Mouse (Mus musculus) kidney, embryonic 14.5 days (tissue): ENCODE measurements around the gene Hist2h2ab. TPM values are rescaled to one million over a fixed set of nuclear protein-coding genes. Genes with fewer than 3 reads are reported as not detected.
A peak's percentile ranks its signal among the peaks of the same experiment; 100 is the strongest.
"Not testable (repeated sequence)": the region's sequence is repeated elsewhere in the genome, so short reads cannot be mapped to it uniquely, and the experiment has no call there.

Experiments
- ATAC-seq: fragments of 200-750 bp; cut with Nextera tagmentation; 2 replicates; pipeline ENCODE4 v1.8.0; 2017; ENCODE audit warnings: moderate number of reproducible peaks, mild to moderate bottlenecking, moderate TSS enrichment, moderate library complexity; ENCODE audit not compliant: low FRiP score, low TSS enrichment
- H3K27ac ChIP-seq: fragments of 300-500 bp; sonication (generic); 2 replicates; pipeline ENCODE4 v1.5.1; 2014; ENCODE audit warnings: low read depth, mild to moderate bottlenecking, low read length, moderate library complexity, mixed read lengths
- H3K27me3 ChIP-seq: fragments of 300-500 bp; sonication (generic); 2 replicates; pipeline ENCODE4 v1.6.1; 2014; ENCODE audit warnings: mild to moderate bottlenecking, low read length; ENCODE audit not compliant: control insufficient read depth, insufficient read depth
- H3K36me3 ChIP-seq: fragments of 300-500 bp; sonication (generic); 2 replicates; pipeline ENCODE4 v1.6.1; 2014; ENCODE audit warnings: low read length, mixed read lengths; ENCODE audit not compliant: control insufficient read depth, insufficient read depth
- H3K4me1 ChIP-seq: fragments of 300-500 bp; sonication (generic); 2 replicates; pipeline ENCODE4 v1.6.1; 2014; ENCODE audit warnings: low read length, mixed read lengths; ENCODE audit not compliant: control insufficient read depth, insufficient read depth
- H3K4me2 ChIP-seq: fragments of 300-500 bp; sonication (generic); replicated peaks from 2 replicates; pipeline ENCODE4 v1.6.1; 2014; ENCODE audit warnings: low read depth, mild to moderate bottlenecking, low read length
- H3K4me3 ChIP-seq: fragments of 300-500 bp; sonication (generic); 2 replicates; pipeline ENCODE4 v1.5.1; 2014; ENCODE audit warnings: mild to moderate bottlenecking, low read length
- H3K9ac ChIP-seq: fragments of 300-500 bp; sonication (generic); 2 replicates; pipeline ENCODE4 v1.6.1; 2014; ENCODE audit warnings: low read depth, mild to moderate bottlenecking, low read length, moderate library complexity
- H3K9me3 ChIP-seq: fragments of 300-500 bp; sonication (generic); 2 replicates; pipeline ENCODE4 v1.6.1; 2016; ENCODE audit warnings: low read length; ENCODE audit not compliant: control insufficient read depth
- WGBS: fragments of 180-500 bp; shearing (Covaris S2); extraction: QIAGEN DNeasy Blood & Tissue Kit; methylation state at CpG from one replicate; pipeline ENCODE4 v1.1.7; 2014; 5-methylcytosine and 5-hydroxymethylcytosine counted together
- polyA plus RNA-seq: library from polyadenylated mRNA; unstranded; fragments of >200 nt; fragmentation: Nextera tagmentation; extraction: Ambion mirVana; gene quantifications from 2 replicates; pipeline ENCODE4 v1.2.1, GENCODE M21; 2014

The Hist2h2ab gene
- polyA plus RNA-seq, 1 experiment from 2014 or later: 2.2 TPM

DNA sequence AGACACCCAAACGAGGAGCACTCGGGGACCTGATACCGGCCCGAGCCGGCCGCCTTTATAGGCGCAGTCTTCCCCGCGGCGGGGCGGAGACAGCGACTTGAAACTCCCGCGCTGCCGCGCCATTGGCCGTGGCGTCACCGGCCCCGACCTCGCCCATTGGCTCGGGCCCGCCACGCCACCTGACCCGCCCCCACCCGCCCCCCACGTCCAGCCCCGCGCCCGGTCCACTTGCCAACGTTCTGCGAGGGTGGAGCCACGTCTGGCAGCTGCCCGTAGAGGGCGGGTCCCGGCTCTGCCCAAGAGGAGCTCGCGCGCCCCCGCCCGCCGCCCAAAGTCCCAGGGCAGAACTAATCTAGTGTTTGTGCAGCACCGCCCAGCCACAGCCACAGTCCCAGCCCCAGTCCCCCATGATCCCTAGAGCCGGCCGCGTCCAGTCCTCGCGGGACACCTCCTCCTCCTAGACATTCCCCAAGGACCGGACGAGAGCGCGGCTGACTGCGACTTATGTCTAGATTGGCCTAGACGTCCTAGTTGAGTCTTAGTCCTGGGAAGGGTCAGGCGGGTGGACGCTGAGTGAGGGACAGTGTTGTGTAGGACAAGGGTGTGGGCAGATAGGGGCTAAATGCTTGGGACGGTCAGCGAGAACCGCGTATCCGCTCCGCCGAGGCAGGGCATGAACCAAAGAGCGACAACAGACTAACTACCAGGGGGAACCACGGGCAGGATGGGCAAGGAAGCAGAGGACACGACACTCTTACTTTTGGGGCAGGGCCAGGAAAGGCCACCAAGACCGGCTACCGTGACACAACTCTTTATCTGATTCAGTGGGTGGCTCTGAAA lies 19.5 kb downstream of the Hist2h2ab start, which contains the start of gene Hist2h3c2:
Gene Hist2h3c2, minus strand, starts transcription at position 174 of the 840 bp plus-strand sequence.
- H3K4me1 ChIP-seq: peaks cover 18% of the 10 kb centered on the region
- peak within 1 kb of the TSS; percentile 85 for H3K27ac ChIP-seq
- peak within 1 kb of the TSS; percentile 84 for H3K9ac ChIP-seq
- H3K4me3 ChIP-seq: peak within 1 kb of the TSS; percentile 56
- H3K36me3 ChIP-seq, H3K27me3 ChIP-seq, H3K9me3 ChIP-seq: not testable (repeated sequence)
- ATAC-seq: peak; percentile 93
- H3K4me2 ChIP-seq: peak within 1 kb of the TSS; percentile 73
- WGBS: under 1% methylated on average over 12 of the region's 68 CpGs

DNA sequence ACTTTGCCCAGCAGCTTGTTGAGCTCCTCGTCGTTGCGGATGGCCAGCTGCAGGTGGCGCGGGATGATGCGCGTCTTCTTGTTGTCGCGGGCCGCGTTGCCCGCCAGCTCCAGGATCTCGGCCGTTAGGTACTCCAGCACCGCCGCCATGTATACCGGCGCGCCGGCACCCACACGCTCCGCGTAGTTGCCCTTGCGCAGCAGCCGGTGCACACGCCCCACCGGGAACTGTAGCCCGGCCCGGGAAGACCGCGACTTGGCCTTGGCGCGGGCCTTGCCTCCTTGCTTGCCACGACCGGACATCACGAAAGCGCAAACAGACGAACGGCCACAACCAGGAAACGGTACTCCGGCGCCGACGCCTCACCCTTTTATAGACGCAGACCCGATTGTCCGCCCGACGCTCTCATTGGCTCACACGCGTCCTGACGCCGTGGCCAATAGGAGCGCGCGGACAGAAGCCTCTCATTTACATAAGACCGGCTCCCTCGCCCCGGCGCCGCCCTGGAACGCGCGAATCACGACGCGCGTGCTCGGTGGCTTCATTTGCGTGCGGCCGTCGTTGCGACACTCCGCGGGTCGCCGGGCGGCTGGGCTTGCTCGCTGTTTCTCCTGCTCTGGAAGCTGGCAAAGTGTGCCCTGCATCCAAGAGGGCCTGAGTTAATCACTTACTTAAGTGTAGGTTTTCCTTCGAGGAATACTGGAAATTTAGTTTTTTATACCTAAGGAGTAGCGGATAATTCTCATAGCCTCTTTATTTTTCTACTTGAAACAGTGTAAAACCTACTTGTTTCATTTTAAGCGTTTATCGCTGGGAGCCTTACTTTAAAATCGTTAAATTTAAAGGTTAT lies 20.5 kb downstream of the Hist2h2ab start, which contains the start of gene Hist2h2aa2:
Gene Hist2h2aa2, minus strand, starts transcription at position 328 of the 850 bp plus-strand sequence.
- WGBS: 7% methylated on average over 25 of the region's 85 CpGs
- peak within 1 kb of the TSS; percentile 17; the same call in 1 of the 2 replicates for H3K4me3 ChIP-seq

GRCm38 (mm10) chr3:96240799-96241197 lies 21.1 kb downstream of the Hist2h2ab start:
- H3K27ac ChIP-seq: peak overlapping the region; percentile 89
- 82% methylated on average over 9 of the region's 9 CpGs for WGBS
- H3K36me3 ChIP-seq: no peaks in the 10 kb centered on the region
- H3K27me3 ChIP-seq: no peaks in the 10 kb centered on the region
- H3K4me1 ChIP-seq: peaks cover 22% of the 10 kb centered on the region
- H3K4me3 ChIP-seq: no peak overlapping the region; the same call in 1 of the 2 replicates
- peak overlapping the region; percentile 31 for H3K4me2 ChIP-seq
- peak overlapping the region; percentile 55 for H3K9ac ChIP-seq
- no peaks in the 10 kb centered on the region for H3K9me3 ChIP-seq
- no peak for ATAC-seq

More for the DNA sequence above, 20.5 kb downstream of the Hist2h2ab start, which contains the start of gene Hist2h2aa2:
- peak within 1 kb of the TSS; percentile 89 for H3K27ac ChIP-seq
- peaks cover 22% of the 10 kb centered on the region for H3K4me1 ChIP-seq
- H3K36me3 ChIP-seq, H3K27me3 ChIP-seq, H3K9me3 ChIP-seq: not testable (repeated sequence)
- ATAC-seq: peak; percentile 87
- peak within 1 kb of the TSS; percentile 31 for H3K4me2 ChIP-seq
- H3K9ac ChIP-seq: peak within 1 kb of the TSS; percentile 55

DNA sequence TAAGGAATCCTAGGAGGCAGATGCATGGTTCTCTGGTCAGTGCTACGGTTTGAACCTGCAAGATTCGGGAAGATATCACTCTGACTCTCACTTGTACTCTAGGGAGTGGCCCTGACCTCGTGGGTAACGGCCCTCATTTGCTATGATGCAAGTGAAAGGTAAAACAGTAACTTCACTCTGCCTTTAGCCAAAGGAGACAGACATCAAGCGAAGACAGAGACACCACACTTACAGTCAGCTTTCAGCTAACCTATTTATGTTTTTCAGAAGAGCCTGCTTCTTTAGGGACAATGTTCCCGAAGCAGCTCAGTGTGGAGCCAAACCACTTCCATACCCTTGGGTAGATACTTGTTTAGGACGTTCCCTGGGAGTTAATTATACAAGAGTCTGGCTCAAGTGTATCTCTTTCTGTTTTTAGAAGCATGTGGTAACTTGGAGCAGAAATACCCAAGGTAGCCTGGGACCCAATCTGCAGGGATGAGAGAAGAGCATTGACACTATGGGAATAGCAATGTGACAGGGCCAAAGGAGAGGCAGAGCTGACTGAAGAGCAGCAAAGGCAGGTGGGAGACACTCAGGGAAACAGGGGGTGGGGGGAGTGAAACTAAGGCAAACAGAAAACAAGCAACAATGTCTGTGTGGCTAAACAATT lies 24.4 kb downstream of the Hist2h2ab start:
- peak overlapping the region; percentile 99 for H3K27ac ChIP-seq
- peak overlapping the region; percentile 79; the same call in 1 of the 2 replicates for H3K9ac ChIP-seq
- no peaks in the 10 kb centered on the region for H3K27me3 ChIP-seq
- H3K36me3 ChIP-seq: no peaks in the 10 kb centered on the region
- peaks cover 24% of the 10 kb centered on the region for H3K4me1 ChIP-seq
- peak overlapping the region; percentile 42 for H3K4me2 ChIP-seq
- no peaks in the 10 kb centered on the region for H3K9me3 ChIP-seq
- peak overlapping the region; percentile 43; the same call in 1 of the 2 replicates for H3K4me3 ChIP-seq
- 81% methylated on average over 7 of the region's 7 CpGs for WGBS
- ATAC-seq: no peak

GRCm38 (mm10) chr3:96245003-96245886 lies 25.6 kb downstream of the Hist2h2ab start, which contains the start of gene Hist2h2aa1:
Hist2h2aa1 (plus strand) TSS chr3:96245497.
- peak within 1 kb of the TSS; percentile 79 for H3K9ac ChIP-seq
- H3K4me2 ChIP-seq: peak within 1 kb of the TSS; percentile 42
- H3K27me3 ChIP-seq, H3K9me3 ChIP-seq, H3K36me3 ChIP-seq: not testable (repeated sequence)
- peak within 1 kb of the TSS; percentile 99 for H3K27ac ChIP-seq
- peak; percentile 91 for ATAC-seq
- peak within 1 kb of the TSS; percentile 43 for H3K4me3 ChIP-seq
- WGBS: 0% methylated on average over 18 of the region's 88 CpGs
- H3K4me1 ChIP-seq: peaks cover 26% of the 10 kb centered on the region

DNA sequence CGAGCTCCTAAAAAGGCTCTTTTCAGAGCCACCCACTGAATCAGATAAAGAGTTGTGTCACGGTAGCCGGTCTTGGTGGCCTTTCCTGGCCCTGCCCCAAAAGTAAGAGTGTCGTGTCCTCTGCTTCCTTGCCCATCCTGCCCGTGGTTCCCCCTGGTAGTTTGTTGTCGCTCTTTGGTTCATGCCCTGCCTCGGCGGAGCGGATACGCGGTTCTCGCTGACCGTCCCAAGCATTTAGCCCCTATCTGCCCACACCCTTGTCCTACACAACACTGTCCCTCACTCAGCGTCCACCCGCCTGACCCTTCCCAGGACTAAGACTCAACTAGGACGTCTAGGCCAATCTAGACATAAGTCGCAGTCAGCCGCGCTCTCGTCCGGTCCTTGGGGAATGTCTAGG lies 26.4 kb downstream of the Hist2h2ab start:
- Histone ChIP-seq H3K9ac (peak overlapping the region; percentile 48; the same call in 1 of the 2 replicates), H3K27ac (peak overlapping the region; percentile 67; the same call in 1 of the 2 replicates), H3K4me1 (peaks cover 22% of the 10 kb centered on the region), H3K4me3 (peak overlapping the region; percentile 27; the same call in 1 of the 2 replicates)
- not testable (repeated sequence) for H3K4me2 ChIP-seq, H3K27me3 ChIP-seq, H3K36me3 ChIP-seq, H3K9me3 ChIP-seq, ATAC-seq
- 0% methylated on average over 10 of the region's 21 CpGs for WGBS

- 0% methylated on average over 12 of the region's 47 CpGs for WGBS
Measured at GRCm38 (mm10) chr3:96246427-96246856, 26.8 kb downstream of the Hist2h2ab start, which contains the start of gene Hist2h3c1. Hist2h3c1 (plus strand) TSS chr3:96246685.

More at GRCm38 (mm10) chr3:96246427-96246856, 26.8 kb downstream of the Hist2h2ab start, which contains the start of gene Hist2h3c1:
- not testable (repeated sequence) for H3K9me3 ChIP-seq, H3K36me3 ChIP-seq, H3K27me3 ChIP-seq
- H3K4me1 ChIP-seq: peaks cover 22% of the 10 kb centered on the region
- peak within 1 kb of the TSS; percentile 53 for H3K4me3 ChIP-seq
- peak within 1 kb of the TSS; percentile 50 for H3K4me2 ChIP-seq
- H3K27ac ChIP-seq: peak within 1 kb of the TSS; percentile 68
- ATAC-seq: peak; percentile 93
- H3K9ac ChIP-seq: peak within 1 kb of the TSS; percentile 75
